Mouse (Mus musculus): ENCODE measurements around the gene Atf6b. TPM values are rescaled to one million over a fixed set of nuclear protein-coding genes. Genes with fewer than 3 reads are reported as not detected.

Gene Atf6b
- 74.0 and 76.8 TPM in 2 replicates for polyA plus RNA-seq (2016; fragmentation: Nextera tagmentation; extraction: Ambion mirVana)

- H3K27me3 ChIP-seq (ENCODE audit: insufficient read depth, poor library complexity, severe bottlenecking), result no peaks in the 10 kb centered on the region
- peaks cover 42% of the 10 kb centered on the region for H3K36me3 ChIP-seq
- WGBS, result 2% methylated on average over 59 of the region's 66 CpGs
- peaks cover 28% of the 10 kb centered on the region for H3K4me1 ChIP-seq
- peak; percentile 99 for DNase-seq (ENCODE audit: low spot score)
- H3K4me3 ChIP-seq, result peak within 1 kb of the TSS; percentile 99
- no peaks in the 10 kb centered on the region; the same call in 1 of the 2 replicates for H3K9me3 ChIP-seq
- peak within 1 kb of the TSS; percentile 92 for H3K27ac ChIP-seq
Measured at GRCm38 (mm10) chr17:34646906-34647787, at the start of gene Atf6b. TSS of gene Atf6b (plus strand) at chr17:34647146.

GRCm38 (mm10) chr17:34597566-34598095 is 49.3 kb upstream of the Atf6b start, which contains the start of gene Ager:
TSS of gene Ager (plus strand) at chr17:34597862.
- Histone ChIP-seq H3K27ac (peak within 1 kb of the TSS; percentile 72), H3K9me3 (no peaks in the 10 kb centered on the region), H3K36me3 (peaks cover 45% of the 10 kb centered on the region), H3K4me3 (peak within 1 kb of the TSS; percentile 9; the same call in 1 of the 2 replicates), H3K4me1 (peaks cover 78% of the 10 kb centered on the region), H3K27me3 (ENCODE audit: insufficient read depth, poor library complexity, severe bottlenecking) (no peaks in the 10 kb centered on the region)
- WGBS, result 14% methylated on average over 6 of the region's 6 CpGs
- no peak for DNase-seq (ENCODE audit: low spot score)

- no peak for DNase-seq (ENCODE audit: low spot score)
- Histone ChIP-seq H3K4me1 (peaks cover 66% of the 10 kb centered on the region), H3K27ac (no peak overlapping the region), H3K9me3 (no peaks in the 10 kb centered on the region), H3K4me3 (no peak overlapping the region), H3K27me3 (ENCODE audit: insufficient read depth, poor library complexity, severe bottlenecking) (no peaks in the 10 kb centered on the region), H3K36me3 (peaks cover 35% of the 10 kb centered on the region)
- 79% methylated on average over 9 of the region's 9 CpGs for WGBS
Measured at GRCm38 (mm10) chr17:34599891-34600290, 47.1 kb upstream of the Atf6b start.

- Histone ChIP-seq H3K4me3 (no peak overlapping the region), H3K27me3 (ENCODE audit: insufficient read depth, poor library complexity, severe bottlenecking) (no peaks in the 10 kb centered on the region), H3K36me3 (peaks cover 21% of the 10 kb centered on the region), H3K27ac (no peak overlapping the region), H3K9me3 (no peaks in the 10 kb centered on the region), H3K4me1 (peaks cover 62% of the 10 kb centered on the region)
- WGBS, result 83% methylated on average over 12 of the region's 12 CpGs
- no peak for DNase-seq (ENCODE audit: low spot score)
Measured at GRCm38 (mm10) chr17:34601796-34602195, 45.1 kb upstream of the Atf6b start.

- no peaks in the 10 kb centered on the region for H3K27me3 ChIP-seq (ENCODE audit: insufficient read depth, poor library complexity, severe bottlenecking)
- WGBS, result under 1% methylated on average over 30 of the region's 30 CpGs
- DNase-seq (ENCODE audit: low spot score), result peak; percentile 100
- no peaks in the 10 kb centered on the region for H3K9me3 ChIP-seq
- peak within 1 kb of the TSS; percentile 85 for H3K4me3 ChIP-seq
- peak within 1 kb of the TSS; percentile 96 for H3K27ac ChIP-seq
- peaks cover 25% of the 10 kb centered on the region for H3K36me3 ChIP-seq
- peaks cover 63% of the 10 kb centered on the region for H3K4me1 ChIP-seq
Measured at GRCm38 (mm10) chr17:34603375-34604060, 43.4 kb upstream of the Atf6b start, which contains the start of gene Rnf5. TSS of gene Rnf5 (minus strand) at chr17:34603690.

GRCm38 (mm10) chr17:34604061-34604508 is 42.9 kb upstream of the Atf6b start, which contains the start of gene Agpat1:
TSS of gene Agpat1 (plus strand) at chr17:34604262.
- H3K27ac ChIP-seq, result peak within 1 kb of the TSS; percentile 96
- no peaks in the 10 kb centered on the region for H3K9me3 ChIP-seq
- peaks cover 25% of the 10 kb centered on the region for H3K36me3 ChIP-seq
- no peak for DNase-seq (ENCODE audit: low spot score)
- peak within 1 kb of the TSS; percentile 85 for H3K4me3 ChIP-seq
- WGBS, result 0% methylated on average over 35 of the region's 35 CpGs
- peaks cover 62% of the 10 kb centered on the region for H3K4me1 ChIP-seq
- no peaks in the 10 kb centered on the region for H3K27me3 ChIP-seq (ENCODE audit: insufficient read depth, poor library complexity, severe bottlenecking)

GRCm38 (mm10) chr17:34604511-34605237 is 42.3 kb upstream of the Atf6b start:
- Histone ChIP-seq H3K4me1 (peaks cover 56% of the 10 kb centered on the region), H3K4me3 (peak overlapping the region; percentile 85), H3K9me3 (no peaks in the 10 kb centered on the region), H3K27ac (peak overlapping the region; percentile 96), H3K36me3 (peaks cover 24% of the 10 kb centered on the region), H3K27me3 (ENCODE audit: insufficient read depth, poor library complexity, severe bottlenecking) (no peaks in the 10 kb centered on the region)
- 20% methylated on average over 24 of the region's 24 CpGs for WGBS
- no peak for DNase-seq (ENCODE audit: low spot score)

GRCm38 (mm10) chr17:34605609-34606008 is 41.3 kb upstream of the Atf6b start:
- Histone ChIP-seq H3K27ac (peak overlapping the region; percentile 96), H3K4me3 (peak overlapping the region; percentile 85), H3K27me3 (ENCODE audit: insufficient read depth, poor library complexity, severe bottlenecking) (no peaks in the 10 kb centered on the region), H3K36me3 (peaks cover 22% of the 10 kb centered on the region), H3K9me3 (no peaks in the 10 kb centered on the region), H3K4me1 (peaks cover 51% of the 10 kb centered on the region)
- peak; percentile 97 for DNase-seq (ENCODE audit: low spot score)
- WGBS, result under 1% methylated on average over 26 of the region's 30 CpGs

GRCm38 (mm10) chr17:34606186-34607039 is 40.5 kb upstream of the Atf6b start:
- peaks cover 49% of the 10 kb centered on the region for H3K4me1 ChIP-seq
- 17% methylated on average over 32 of the region's 32 CpGs for WGBS
- peaks cover 24% of the 10 kb centered on the region for H3K36me3 ChIP-seq
- H3K4me3 ChIP-seq, result peak overlapping the region; percentile 85
- H3K27me3 ChIP-seq (ENCODE audit: insufficient read depth, poor library complexity, severe bottlenecking), result no peaks in the 10 kb centered on the region
- peak overlapping the region; percentile 96 for H3K27ac ChIP-seq
- DNase-seq (ENCODE audit: low spot score), result no peak
- no peaks in the 10 kb centered on the region for H3K9me3 ChIP-seq

GRCm38 (mm10) chr17:34607997-34608396 is 38.9 kb upstream of the Atf6b start:
- Histone ChIP-seq H3K4me3 (no peak overlapping the region), H3K9me3 (no peaks in the 10 kb centered on the region)
- WGBS, result 85% methylated on average over 7 of the region's 7 CpGs

GRCm38 (mm10) chr17:34611050-34611449 is 35.9 kb upstream of the Atf6b start:
- 95% methylated on average over 8 of the region's 8 CpGs for WGBS
- Histone ChIP-seq H3K9me3 (no peaks in the 10 kb centered on the region), H3K4me3 (no peak overlapping the region), H3K27ac (no peak overlapping the region), H3K27me3 (ENCODE audit: insufficient read depth, poor library complexity, severe bottlenecking) (no peaks in the 10 kb centered on the region), H3K4me1 (peaks cover 27% of the 10 kb centered on the region), H3K36me3 (peaks cover 64% of the 10 kb centered on the region)
- no peak for DNase-seq (ENCODE audit: low spot score)

More at GRCm38 (mm10) chr17:34607997-34608396, 38.9 kb upstream of the Atf6b start:
- peaks cover 38% of the 10 kb centered on the region for H3K4me1 ChIP-seq
- H3K27me3 ChIP-seq (ENCODE audit: insufficient read depth, poor library complexity, severe bottlenecking), result no peaks in the 10 kb centered on the region
- H3K27ac ChIP-seq, result no peak overlapping the region
- H3K36me3 ChIP-seq, result peaks cover 35% of the 10 kb centered on the region
- DNase-seq (ENCODE audit: low spot score), result no peak
